Mouse (Mus musculus): ENCODE measurements at regions not wholly inside any gene's neighbourhood (a gene's known extent, or its start where the extent isn't known, plus 50 kb on each side); places are given as distances from the start of the nearest gene placed in this dataset.
"Not testable (repeated sequence)": the region's sequence is repeated elsewhere in the genome, so short reads cannot be mapped to it uniquely, and the experiment has no call there.

- ATAC-seq (replicated peaks; ENCODE audit: low FRiP score); H3K4me2 ChIP-seq (ENCODE audit: low read depth, low read length, severe bottlenecking); H3K4me1 ChIP-seq (replicated peaks; ENCODE audit: control insufficient read depth, insufficient read depth, low read length); H3K4me3 ChIP-seq (ENCODE audit: low read depth, low read length); H3K27me3 ChIP-seq (ENCODE audit: control insufficient read depth, insufficient read depth, low read length); H3K9me3 ChIP-seq (ENCODE audit: control insufficient read depth, low read length); DNase-seq (ENCODE audit: low spot score); H3K27ac ChIP-seq (ENCODE audit: low read depth, low read length); H3K36me3 ChIP-seq (ENCODE audit: control insufficient read depth, insufficient read depth, low read length); H3K9ac ChIP-seq (ENCODE audit: low read length): not testable (repeated sequence)
- WGBS = 78% methylated on average over 2 of the region's 2 CpGs
Observed at GRCm38 (mm10) chr12:3188734-3189275, 121.0 kb downstream of the Rab10 start.

- Histone ChIP-seq H3K27me3 (ENCODE audit: control insufficient read depth, insufficient read depth, low read length) (no peaks in the 10 kb centered on the region), H3K4me2 (ENCODE audit: low read depth, low read length, severe bottlenecking) (no peak overlapping the region), H3K27ac (ENCODE audit: low read depth, low read length) (no peak overlapping the region), H3K4me1 (replicated peaks; ENCODE audit: control insufficient read depth, insufficient read depth, low read length) (no peaks in the 10 kb centered on the region), H3K9ac (ENCODE audit: low read length) (no peak overlapping the region), H3K9me3 (ENCODE audit: control insufficient read depth, low read length) (no peaks in the 10 kb centered on the region), H3K4me3 (ENCODE audit: low read depth, low read length) (no peak overlapping the region), H3K36me3 (ENCODE audit: control insufficient read depth, insufficient read depth, low read length) (no peaks in the 10 kb centered on the region)
- DNase-seq (ENCODE audit: low spot score) (no peak), ATAC-seq (replicated peaks; ENCODE audit: low FRiP score) (no peak)
Observed at GRCm38 (mm10) chr12:3188137-3188536, 121.6 kb downstream of the Rab10 start.

DNA sequence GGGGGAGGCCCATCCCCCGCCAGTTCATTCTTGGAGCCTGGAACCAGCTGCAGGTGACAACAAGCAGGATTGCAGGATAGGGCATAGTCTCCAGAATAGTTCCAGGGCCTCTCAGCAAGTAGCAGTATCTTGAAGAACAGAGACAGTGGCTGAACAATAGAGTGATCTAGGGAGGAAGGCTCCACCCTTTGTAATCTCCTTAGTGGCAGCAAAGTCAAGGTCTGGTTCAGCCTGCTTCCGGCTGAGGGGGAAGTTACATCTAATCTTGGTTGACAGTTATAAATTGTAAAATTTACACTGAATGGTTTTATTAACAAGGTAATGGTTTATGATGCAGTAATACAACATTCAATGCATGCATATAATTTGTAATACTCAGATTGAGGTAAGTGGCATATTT is 136.4 kb downstream of the Rab10 start:
- H3K4me2 ChIP-seq (ENCODE audit: low read depth, low read length, severe bottlenecking) = no peak overlapping the region
- no peak for DNase-seq (ENCODE audit: low spot score)
- 74% methylated on average over 2 of the region's 2 CpGs for WGBS
- H3K4me3 ChIP-seq (ENCODE audit: low read depth, low read length) = no peak overlapping the region
- H3K27ac ChIP-seq (ENCODE audit: low read depth, low read length) = no peak overlapping the region
- no peak for ATAC-seq (replicated peaks; ENCODE audit: low FRiP score)
- no peaks in the 10 kb centered on the region for H3K27me3 ChIP-seq (ENCODE audit: control insufficient read depth, insufficient read depth, low read length)
- no peaks in the 10 kb centered on the region for H3K36me3 ChIP-seq (ENCODE audit: control insufficient read depth, insufficient read depth, low read length)
- H3K9me3 ChIP-seq (ENCODE audit: control insufficient read depth, low read length) = no peaks in the 10 kb centered on the region
- no peaks in the 10 kb centered on the region for H3K4me1 ChIP-seq (replicated peaks; ENCODE audit: control insufficient read depth, insufficient read depth, low read length)
- no peak overlapping the region for H3K9ac ChIP-seq (ENCODE audit: low read length)

DNA sequence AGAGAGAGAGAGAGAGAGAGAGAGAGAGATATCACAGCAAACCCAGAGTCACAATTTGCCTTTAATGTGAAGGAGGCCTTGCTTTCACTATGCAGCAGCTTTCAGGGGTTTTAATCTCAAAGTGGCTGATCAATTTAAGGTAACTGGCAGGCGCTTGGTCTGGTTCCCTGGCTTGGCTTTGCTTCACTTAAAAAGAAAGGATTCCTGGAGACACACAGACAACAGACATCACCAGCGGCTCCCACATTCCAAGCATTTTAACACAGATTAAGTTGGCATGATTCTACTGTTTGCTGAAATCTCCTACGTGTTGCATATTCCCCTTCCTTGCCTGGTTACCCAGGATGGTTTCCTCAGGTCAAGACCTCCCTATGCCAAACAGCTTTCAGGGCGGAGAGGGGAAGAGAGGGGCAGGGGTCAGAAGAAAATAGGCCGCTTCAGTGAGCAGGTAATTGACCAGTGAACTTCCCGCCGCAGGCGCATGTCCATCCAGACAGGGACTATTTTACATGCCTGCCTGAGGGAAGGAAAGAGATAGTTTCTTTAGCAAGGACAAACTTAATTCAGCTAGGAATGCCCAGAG is 140.0 kb downstream of the Rab10 start:
- H3K27ac ChIP-seq (ENCODE audit: low read depth, low read length); H3K9ac ChIP-seq (ENCODE audit: low read length); DNase-seq (ENCODE audit: low spot score); H3K4me1 ChIP-seq (replicated peaks; ENCODE audit: control insufficient read depth, insufficient read depth, low read length); H3K27me3 ChIP-seq (ENCODE audit: control insufficient read depth, insufficient read depth, low read length); H3K4me2 ChIP-seq (ENCODE audit: low read depth, low read length, severe bottlenecking); H3K36me3 ChIP-seq (ENCODE audit: control insufficient read depth, insufficient read depth, low read length); H3K9me3 ChIP-seq (ENCODE audit: control insufficient read depth, low read length); ATAC-seq (replicated peaks; ENCODE audit: low FRiP score); H3K4me3 ChIP-seq (ENCODE audit: low read depth, low read length): not testable (repeated sequence)
- 27% methylated on average over 8 of the region's 8 CpGs for WGBS

GRCm38 (mm10) chr12:3161666-3162065 is 148.1 kb downstream of the Rab10 start:
- WGBS = 72% methylated on average over 6 of the region's 6 CpGs
- H3K4me3 ChIP-seq (ENCODE audit: low read depth, low read length); H3K27ac ChIP-seq (ENCODE audit: low read depth, low read length); H3K27me3 ChIP-seq (ENCODE audit: control insufficient read depth, insufficient read depth, low read length); ATAC-seq (replicated peaks; ENCODE audit: low FRiP score); H3K9me3 ChIP-seq (ENCODE audit: control insufficient read depth, low read length); DNase-seq (ENCODE audit: low spot score); H3K36me3 ChIP-seq (ENCODE audit: control insufficient read depth, insufficient read depth, low read length); H3K4me2 ChIP-seq (ENCODE audit: low read depth, low read length, severe bottlenecking); H3K9ac ChIP-seq (ENCODE audit: low read length); H3K4me1 ChIP-seq (replicated peaks; ENCODE audit: control insufficient read depth, insufficient read depth, low read length): not testable (repeated sequence)

DNA sequence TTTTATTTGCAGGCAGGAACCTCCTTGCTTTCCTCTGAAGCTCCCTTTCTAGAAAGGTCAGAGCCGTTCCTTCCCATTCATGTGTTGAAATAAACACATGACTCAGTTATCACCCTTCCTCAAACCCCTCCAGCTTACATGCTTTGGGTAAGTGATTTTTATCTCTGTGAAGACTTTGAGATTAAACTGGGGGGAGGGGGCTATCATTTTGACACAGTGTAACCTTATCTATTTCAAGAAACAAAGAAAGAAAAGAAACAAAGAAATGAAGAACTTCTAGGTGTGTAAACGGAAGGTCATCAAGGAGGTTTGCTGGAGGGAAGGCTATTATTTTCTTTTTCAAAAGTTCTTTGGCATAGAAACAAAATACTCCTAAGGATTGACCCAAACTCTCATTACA is 151.0 kb downstream of the Rab10 start:
- not testable (repeated sequence) for DNase-seq (ENCODE audit: low spot score)

GRCm38 (mm10) chr12:3153705-3154104 is 156.1 kb downstream of the Rab10 start:
- not testable (repeated sequence) for ATAC-seq (replicated peaks; ENCODE audit: low FRiP score); H3K36me3 ChIP-seq (ENCODE audit: control insufficient read depth, insufficient read depth, low read length); DNase-seq (ENCODE audit: low spot score)

More for the DNA sequence above, 151.0 kb downstream of the Rab10 start:
- H3K4me2 ChIP-seq (ENCODE audit: low read depth, low read length, severe bottlenecking); H3K9ac ChIP-seq (ENCODE audit: low read length); H3K27ac ChIP-seq (ENCODE audit: low read depth, low read length); H3K4me1 ChIP-seq (replicated peaks; ENCODE audit: control insufficient read depth, insufficient read depth, low read length); H3K27me3 ChIP-seq (ENCODE audit: control insufficient read depth, insufficient read depth, low read length); H3K4me3 ChIP-seq (ENCODE audit: low read depth, low read length); H3K36me3 ChIP-seq (ENCODE audit: control insufficient read depth, insufficient read depth, low read length); ATAC-seq (replicated peaks; ENCODE audit: low FRiP score); H3K9me3 ChIP-seq (ENCODE audit: control insufficient read depth, low read length): not testable (repeated sequence)
- WGBS = 89% methylated on average over 2 of the region's 2 CpGs

GRCm38 (mm10) chr12:3132553-3132952 is 177.2 kb downstream of the Rab10 start:
- not testable (repeated sequence) for ATAC-seq (replicated peaks; ENCODE audit: low FRiP score); H3K9ac ChIP-seq (ENCODE audit: low read length); H3K27me3 ChIP-seq (ENCODE audit: control insufficient read depth, insufficient read depth, low read length); H3K9me3 ChIP-seq (ENCODE audit: control insufficient read depth, low read length); H3K4me1 ChIP-seq (replicated peaks; ENCODE audit: control insufficient read depth, insufficient read depth, low read length); H3K36me3 ChIP-seq (ENCODE audit: control insufficient read depth, insufficient read depth, low read length); DNase-seq (ENCODE audit: low spot score); H3K4me3 ChIP-seq (ENCODE audit: low read depth, low read length); H3K4me2 ChIP-seq (ENCODE audit: low read depth, low read length, severe bottlenecking); H3K27ac ChIP-seq (ENCODE audit: low read depth, low read length)

More at GRCm38 (mm10) chr12:3153705-3154104, 156.1 kb downstream of the Rab10 start:
- not testable (repeated sequence) for H3K9me3 ChIP-seq (ENCODE audit: control insufficient read depth, low read length); H3K9ac ChIP-seq (ENCODE audit: low read length); H3K4me2 ChIP-seq (ENCODE audit: low read depth, low read length, severe bottlenecking); H3K4me1 ChIP-seq (replicated peaks; ENCODE audit: control insufficient read depth, insufficient read depth, low read length); H3K27me3 ChIP-seq (ENCODE audit: control insufficient read depth, insufficient read depth, low read length); H3K4me3 ChIP-seq (ENCODE audit: low read depth, low read length); H3K27ac ChIP-seq (ENCODE audit: low read depth, low read length)
- 94% methylated on average over 7 of the region's 7 CpGs for WGBS

DNA sequence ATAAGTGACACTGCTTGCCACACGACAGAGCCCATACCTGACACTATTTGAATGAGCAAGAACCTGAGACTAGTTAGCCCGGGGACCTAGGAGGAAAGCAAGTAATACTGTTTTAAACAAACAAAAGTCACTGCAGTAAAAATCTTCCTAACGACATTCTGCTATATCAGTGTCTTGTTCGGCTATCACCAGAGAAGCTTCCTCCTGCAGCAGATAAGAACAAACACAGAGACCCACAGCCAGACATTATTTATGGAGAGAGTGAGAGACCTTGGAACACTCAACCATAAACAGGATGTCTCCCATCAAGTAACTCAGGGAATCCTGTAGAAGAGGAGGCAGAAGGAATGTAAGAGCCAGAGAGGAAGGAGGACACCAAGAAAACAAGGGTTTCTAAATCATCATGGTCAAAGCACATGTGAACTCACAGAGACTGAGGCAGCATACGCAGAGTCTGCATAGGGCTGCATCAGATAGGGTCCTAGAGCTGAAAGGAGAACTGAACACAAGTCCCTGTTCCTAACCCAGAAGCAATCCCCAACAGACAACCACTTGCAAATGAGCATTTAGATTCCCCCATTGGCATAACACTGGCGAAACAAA is 178.5 kb downstream of the Rab10 start:
- not testable (repeated sequence) for H3K27ac ChIP-seq (ENCODE audit: low read depth, low read length); H3K4me2 ChIP-seq (ENCODE audit: low read depth, low read length, severe bottlenecking); H3K9me3 ChIP-seq (ENCODE audit: control insufficient read depth, low read length); H3K27me3 ChIP-seq (ENCODE audit: control insufficient read depth, insufficient read depth, low read length); H3K4me1 ChIP-seq (replicated peaks; ENCODE audit: control insufficient read depth, insufficient read depth, low read length); ATAC-seq (replicated peaks; ENCODE audit: low FRiP score); H3K9ac ChIP-seq (ENCODE audit: low read length); H3K4me3 ChIP-seq (ENCODE audit: low read depth, low read length); DNase-seq (ENCODE audit: low spot score); H3K36me3 ChIP-seq (ENCODE audit: control insufficient read depth, insufficient read depth, low read length)
- WGBS = 83% methylated on average over 6 of the region's 6 CpGs

Data from forebrain, embryonic 11.5 days (tissue).